Mouse (Mus musculus): ENCODE measurements around the gene P4hb. TPM values are rescaled to one million over a fixed set of nuclear protein-coding genes. Genes with fewer than 3 reads are reported as not detected.

P4hb gene
- polyA plus RNA-seq, 1 experiment from 2014 or later, result 883 TPM

GRCm38 (mm10) chr11:120548214-120548613 is 24.8 kb downstream of the P4hb start:
- H3K27ac ChIP-seq, result no peak overlapping the region

DNA sequence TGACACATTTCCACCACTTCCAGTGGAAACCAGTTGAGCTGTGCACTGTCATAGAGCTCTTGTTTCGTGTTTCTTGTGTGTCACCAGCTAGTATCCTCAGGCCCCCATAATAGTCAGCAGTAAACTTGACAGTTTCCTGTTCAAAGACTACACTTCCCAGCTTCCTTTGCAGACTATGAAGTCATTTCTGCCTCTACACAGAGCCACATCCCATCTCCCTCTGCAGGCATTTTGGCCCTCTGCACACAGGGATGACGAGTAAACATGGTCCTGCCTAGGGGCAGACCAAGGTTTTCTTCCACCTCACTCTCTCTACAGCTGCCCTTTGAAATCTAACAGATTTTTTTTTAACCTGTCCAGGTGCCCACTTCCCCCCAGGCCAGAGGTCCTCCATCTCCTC is 25.6 kb downstream of the P4hb start:
- Histone ChIP-seq H3K36me3 (peaks cover 22% of the 10 kb centered on the region), H3K27ac (no peak overlapping the region), H3K4me1 (peaks cover 27% of the 10 kb centered on the region), H3K27me3 (no peaks in the 10 kb centered on the region), H3K9me3 (no peaks in the 10 kb centered on the region), H3K4me2 (no peak overlapping the region), H3K4me3 (no peak overlapping the region), H3K9ac (no peak overlapping the region)
- WGBS, result 46% methylated on average over 2 of the region's 2 CpGs
- no peak for ATAC-seq (ENCODE audit: borderline replicate concordance, extremely low read depth, low FRiP score, low TSS enrichment)

More at GRCm38 (mm10) chr11:120548214-120548613, 24.8 kb downstream of the P4hb start:
- H3K4me1 ChIP-seq, result peaks cover 27% of the 10 kb centered on the region
- H3K9me3 ChIP-seq, result no peaks in the 10 kb centered on the region
- no peak for ATAC-seq (ENCODE audit: borderline replicate concordance, extremely low read depth, low FRiP score, low TSS enrichment)
- peaks cover 15% of the 10 kb centered on the region for H3K36me3 ChIP-seq
- WGBS, result 70% methylated on average over 3 of the region's 3 CpGs
- peak overlapping the region; percentile 99; the same call in 1 of the 2 replicates for H3K9ac ChIP-seq
- H3K27me3 ChIP-seq, result no peaks in the 10 kb centered on the region
- H3K4me2 ChIP-seq, result peak overlapping the region; percentile 89
- H3K4me3 ChIP-seq, result peak overlapping the region; percentile 95; the same call in 1 of the 2 replicates

DNA sequence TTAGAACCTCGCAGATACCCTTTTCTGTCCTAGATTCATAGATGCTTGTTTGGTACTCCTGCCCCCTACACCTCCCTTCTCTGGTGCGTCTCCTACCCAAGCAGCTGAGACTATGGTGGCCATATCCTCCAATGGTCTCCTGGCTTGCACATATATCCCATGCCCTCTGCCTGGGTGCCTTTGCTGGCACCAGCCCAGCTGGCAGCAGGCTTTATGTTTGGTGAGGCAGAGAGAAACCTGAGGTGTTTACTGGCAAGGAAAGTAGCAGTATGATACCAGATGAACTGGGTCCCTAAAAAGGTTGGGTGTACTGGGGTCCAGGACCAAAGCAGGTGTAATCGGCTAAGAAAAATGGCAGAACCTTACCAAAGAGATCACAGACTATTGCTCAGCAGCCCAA is 27.1 kb downstream of the P4hb start:
- Histone ChIP-seq H3K27me3 (no peaks in the 10 kb centered on the region), H3K4me3 (no peak overlapping the region), H3K9ac (no peak overlapping the region), H3K9me3 (no peaks in the 10 kb centered on the region), H3K27ac (no peak overlapping the region), H3K4me2 (no peak overlapping the region), H3K36me3 (peaks cover 25% of the 10 kb centered on the region), H3K4me1 (peaks cover 27% of the 10 kb centered on the region)
- WGBS, result 91% methylated on average over 3 of the region's 3 CpGs
- no peak for ATAC-seq (ENCODE audit: borderline replicate concordance, extremely low read depth, low FRiP score, low TSS enrichment)

DNA sequence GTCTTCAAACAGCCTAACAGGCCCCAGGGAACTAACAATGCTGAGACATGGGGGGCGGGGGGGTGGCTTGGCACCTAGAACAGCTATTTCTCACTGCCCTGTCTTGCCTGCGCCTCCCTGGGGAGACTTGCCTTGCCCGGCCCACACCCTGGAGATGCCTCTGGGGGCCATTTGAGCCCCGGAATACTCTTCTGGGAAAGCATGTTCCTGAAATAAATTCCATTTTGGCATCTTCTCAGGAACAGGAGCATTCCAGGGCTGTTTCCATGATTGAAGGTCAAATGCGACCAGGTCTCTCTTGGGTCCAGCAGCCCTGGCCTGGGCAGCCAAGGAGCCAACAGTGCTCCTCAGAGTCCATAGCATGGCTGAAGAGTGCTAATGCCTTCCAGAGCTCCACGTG is 30.7 kb downstream of the P4hb start:
- Histone ChIP-seq H3K36me3 (peaks cover 25% of the 10 kb centered on the region), H3K4me2 (no peak overlapping the region), H3K27ac (no peak overlapping the region), H3K9me3 (no peaks in the 10 kb centered on the region), H3K4me1 (peaks cover 28% of the 10 kb centered on the region), H3K4me3 (no peak overlapping the region), H3K9ac (no peak overlapping the region), H3K27me3 (no peaks in the 10 kb centered on the region)
- no peak for ATAC-seq (ENCODE audit: borderline replicate concordance, extremely low read depth, low FRiP score, low TSS enrichment)
- WGBS, result 76% methylated on average over 6 of the region's 6 CpGs

GRCm38 (mm10) chr11:120541907-120542306 is 31.1 kb downstream of the P4hb start:
- no peak overlapping the region for H3K4me2 ChIP-seq
- H3K4me3 ChIP-seq, result no peak overlapping the region
- H3K27me3 ChIP-seq, result no peaks in the 10 kb centered on the region
- peaks cover 25% of the 10 kb centered on the region for H3K36me3 ChIP-seq
- no peak overlapping the region for H3K27ac ChIP-seq
- no peak overlapping the region for H3K9ac ChIP-seq
- H3K9me3 ChIP-seq, result no peaks in the 10 kb centered on the region
- H3K4me1 ChIP-seq, result peaks cover 27% of the 10 kb centered on the region
- ATAC-seq (ENCODE audit: borderline replicate concordance, extremely low read depth, low FRiP score, low TSS enrichment), result no peak
- WGBS, result 39% methylated on average over 4 of the region's 4 CpGs

DNA sequence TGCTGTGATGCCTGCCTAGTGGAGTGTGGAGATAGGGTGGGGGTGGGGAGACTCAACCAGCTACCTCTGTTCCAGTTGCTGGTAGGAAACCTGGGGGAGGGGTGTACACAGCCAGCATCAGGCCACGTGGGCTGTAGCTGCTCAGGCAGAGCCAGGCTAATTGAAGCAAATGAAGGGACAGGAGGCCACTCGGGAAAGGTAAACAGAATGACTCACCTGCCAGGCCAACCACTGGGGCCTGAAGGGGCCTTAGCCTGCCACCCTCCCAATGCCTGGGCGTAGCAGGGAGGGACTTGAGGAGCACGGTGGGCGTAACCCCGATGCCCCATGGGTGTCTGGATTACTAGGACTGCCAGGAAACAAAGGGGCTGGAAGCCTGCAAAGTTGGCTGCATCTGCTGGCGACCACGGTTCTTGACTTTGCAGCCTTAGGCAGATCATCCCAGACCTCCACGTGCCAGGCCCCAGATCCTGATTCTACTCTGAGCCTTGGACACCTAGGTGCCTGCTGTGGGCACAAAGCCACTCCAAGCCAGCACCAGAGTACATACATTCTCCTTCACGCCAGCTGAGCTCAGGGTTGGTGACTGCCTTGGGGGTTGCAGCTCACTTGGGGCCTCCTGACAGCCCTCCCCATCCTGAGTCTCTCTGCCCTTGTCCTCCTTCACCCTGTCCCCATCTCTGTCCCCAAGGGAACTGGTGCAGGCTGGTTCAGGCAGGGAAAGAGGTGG is 33.6 kb downstream of the P4hb start:
- Histone ChIP-seq H3K9me3 (no peaks in the 10 kb centered on the region), H3K36me3 (peaks cover 23% of the 10 kb centered on the region), H3K4me3 (no peak overlapping the region), H3K27me3 (no peaks in the 10 kb centered on the region), H3K9ac (0 out of 2 replicates have a peak overlapping the region, but pooled peaks have one; percentile 9), H3K4me2 (peak overlapping the region; percentile 8; the same call in 1 of the 2 replicates), H3K4me1 (peaks cover 27% of the 10 kb centered on the region), H3K27ac (peak overlapping the region; percentile 84)
- WGBS, result 22% methylated on average over 10 of the region's 10 CpGs
- ATAC-seq (ENCODE audit: borderline replicate concordance, extremely low read depth, low FRiP score, low TSS enrichment), result peak; percentile 70

DNA sequence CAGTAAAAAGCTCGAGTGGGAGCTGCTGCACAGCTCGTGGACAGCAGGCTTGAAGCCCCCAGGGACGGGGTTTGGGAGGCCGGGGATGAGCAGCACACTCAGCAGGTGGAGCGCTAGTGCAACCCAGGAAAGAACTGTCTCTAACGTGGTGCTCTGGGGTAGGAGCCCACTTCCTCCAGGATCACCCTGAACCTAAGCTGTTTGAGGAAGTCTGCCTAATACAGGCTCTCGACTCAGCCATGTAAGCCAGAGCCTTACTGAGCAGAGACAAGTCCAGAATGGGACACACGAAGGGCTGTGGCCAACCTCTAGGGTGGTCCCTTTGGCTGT is 34.1 kb downstream of the P4hb start:
- Histone ChIP-seq H3K9ac (no peak overlapping the region), H3K9me3 (no peaks in the 10 kb centered on the region), H3K27ac (peak overlapping the region; percentile 84), H3K27me3 (0 out of 2 replicates have a peak, but pooled peaks cover 2% of the 10 kb centered on the region), H3K4me2 (no peak overlapping the region), H3K4me1 (peaks cover 27% of the 10 kb centered on the region), H3K36me3 (peaks cover 17% of the 10 kb centered on the region), H3K4me3 (no peak overlapping the region)
- 37% methylated on average over 8 of the region's 8 CpGs for WGBS
- ATAC-seq (ENCODE audit: borderline replicate concordance, extremely low read depth, low FRiP score, low TSS enrichment), result no peak

DNA sequence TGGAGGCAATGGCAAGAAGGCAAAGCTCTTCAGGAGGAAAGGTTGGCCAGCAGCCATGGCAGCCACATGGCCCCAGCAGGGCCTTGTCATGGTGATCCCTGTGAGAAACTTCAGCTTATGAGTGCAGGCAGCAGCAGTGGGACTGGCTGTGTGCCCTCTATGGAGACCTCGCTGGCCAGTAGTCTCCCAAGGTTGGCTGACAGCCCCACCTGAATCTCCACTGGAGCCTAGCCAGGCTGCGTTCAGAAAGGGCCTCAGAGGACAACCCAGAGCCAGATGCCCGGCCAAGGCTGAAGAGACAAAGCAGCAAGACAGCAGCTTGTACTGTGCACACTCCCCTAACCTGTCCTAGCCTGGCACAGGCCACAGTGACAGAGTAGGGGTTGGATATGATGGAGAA is 34.6 kb downstream of the P4hb start:
- H3K36me3 ChIP-seq, result peaks cover 13% of the 10 kb centered on the region
- ATAC-seq (ENCODE audit: borderline replicate concordance, extremely low read depth, low FRiP score, low TSS enrichment), result no peak
- WGBS, result 55% methylated on average over 3 of the region's 3 CpGs
- H3K4me2 ChIP-seq, result no peak overlapping the region
- H3K27ac ChIP-seq, result peak overlapping the region; percentile 84
- no peak overlapping the region for H3K9ac ChIP-seq
- peaks cover 27% of the 10 kb centered on the region for H3K4me1 ChIP-seq
- no peak overlapping the region for H3K4me3 ChIP-seq
- no peaks in the 10 kb centered on the region for H3K9me3 ChIP-seq
- H3K27me3 ChIP-seq, result peaks cover 6% of the 10 kb centered on the region

DNA sequence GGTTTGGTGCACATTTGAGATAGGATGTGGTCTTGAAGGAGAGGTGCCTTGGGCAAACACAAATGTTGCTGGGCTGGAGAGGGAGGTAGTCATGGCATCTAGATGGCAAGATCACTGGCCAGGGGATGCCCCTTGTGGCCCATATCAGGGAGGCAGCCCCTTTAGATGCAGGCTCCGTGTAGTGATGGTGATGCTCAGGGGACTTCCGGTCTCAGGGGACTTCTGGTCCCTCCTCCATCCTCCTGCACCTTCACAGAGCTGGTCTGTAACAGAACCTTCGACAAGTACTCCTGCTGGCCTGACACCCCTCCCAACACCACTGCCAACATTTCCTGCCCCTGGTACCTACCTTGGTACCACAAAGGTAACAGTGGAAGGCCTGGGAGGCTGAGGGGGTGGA is 37.2 kb downstream of the P4hb start:
- Histone ChIP-seq H3K9me3 (no peaks in the 10 kb centered on the region), H3K36me3 (no peaks in the 10 kb centered on the region), H3K4me2 (no peak overlapping the region), H3K27me3 (peaks cover 33% of the 10 kb centered on the region), H3K27ac (no peak overlapping the region), H3K4me3 (no peak overlapping the region), H3K4me1 (peaks cover 33% of the 10 kb centered on the region), H3K9ac (no peak overlapping the region)
- ATAC-seq (ENCODE audit: borderline replicate concordance, extremely low read depth, low FRiP score, low TSS enrichment), result no peak
- WGBS, result 69% methylated on average over 3 of the region's 3 CpGs

DNA sequence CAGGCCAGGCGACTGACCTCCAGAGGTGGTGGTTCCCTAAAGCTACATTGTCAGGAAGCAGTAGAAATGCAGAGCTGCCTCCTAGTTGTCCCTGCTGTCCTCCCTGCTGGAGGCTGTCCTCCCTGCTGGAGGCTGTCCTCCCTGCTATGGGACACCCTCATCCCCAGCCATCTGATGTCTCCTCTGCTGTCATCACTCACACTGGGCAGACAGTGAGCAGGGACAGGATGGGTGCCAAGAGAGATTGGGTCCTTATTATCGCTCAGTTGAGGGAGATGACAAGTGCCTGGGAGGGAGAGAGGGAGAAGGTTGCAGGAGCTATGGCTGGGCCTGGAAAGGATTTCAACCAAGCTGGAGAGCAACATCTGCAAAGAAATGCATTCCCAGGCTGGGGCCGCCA is 37.9 kb downstream of the P4hb start:
- no peaks in the 10 kb centered on the region for H3K9me3 ChIP-seq
- no peaks in the 10 kb centered on the region for H3K36me3 ChIP-seq
- ATAC-seq (ENCODE audit: borderline replicate concordance, extremely low read depth, low FRiP score, low TSS enrichment), result no peak
- peaks cover 40% of the 10 kb centered on the region for H3K27me3 ChIP-seq
- no peak overlapping the region for H3K9ac ChIP-seq
- no peak overlapping the region for H3K4me3 ChIP-seq
- no peak overlapping the region for H3K27ac ChIP-seq
- peaks cover 32% of the 10 kb centered on the region for H3K4me1 ChIP-seq
- WGBS, result 59% methylated on average over 3 of the region's 3 CpGs
- no peak overlapping the region for H3K4me2 ChIP-seq

DNA sequence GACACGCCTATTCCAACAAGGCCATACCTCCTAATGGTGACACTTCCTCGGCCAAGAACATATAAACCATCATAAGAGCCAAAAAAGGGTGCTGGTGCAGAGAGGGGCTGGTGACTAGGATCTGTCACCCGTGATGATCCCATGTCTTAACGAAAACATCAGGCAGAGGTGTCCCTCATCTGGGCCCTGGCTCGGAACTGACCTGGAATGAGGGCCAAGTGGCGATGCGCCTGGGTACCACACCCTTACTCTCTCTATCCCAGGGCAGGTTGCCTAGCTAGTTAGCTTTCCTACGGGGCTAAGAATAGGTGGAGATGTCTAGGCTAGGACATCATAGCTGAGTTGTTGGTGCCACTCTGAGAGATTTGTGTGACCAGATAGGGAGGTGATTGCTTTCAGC is 39.0 kb downstream of the P4hb start:
- Histone ChIP-seq H3K4me3 (no peak overlapping the region), H3K4me1 (peaks cover 22% of the 10 kb centered on the region), H3K27me3 (peaks cover 50% of the 10 kb centered on the region), H3K9ac (no peak overlapping the region), H3K36me3 (no peaks in the 10 kb centered on the region), H3K9me3 (no peaks in the 10 kb centered on the region), H3K4me2 (no peak overlapping the region), H3K27ac (no peak overlapping the region)
- no peak for ATAC-seq (ENCODE audit: borderline replicate concordance, extremely low read depth, low FRiP score, low TSS enrichment)
- 77% methylated on average over 8 of the region's 8 CpGs for WGBS

DNA sequence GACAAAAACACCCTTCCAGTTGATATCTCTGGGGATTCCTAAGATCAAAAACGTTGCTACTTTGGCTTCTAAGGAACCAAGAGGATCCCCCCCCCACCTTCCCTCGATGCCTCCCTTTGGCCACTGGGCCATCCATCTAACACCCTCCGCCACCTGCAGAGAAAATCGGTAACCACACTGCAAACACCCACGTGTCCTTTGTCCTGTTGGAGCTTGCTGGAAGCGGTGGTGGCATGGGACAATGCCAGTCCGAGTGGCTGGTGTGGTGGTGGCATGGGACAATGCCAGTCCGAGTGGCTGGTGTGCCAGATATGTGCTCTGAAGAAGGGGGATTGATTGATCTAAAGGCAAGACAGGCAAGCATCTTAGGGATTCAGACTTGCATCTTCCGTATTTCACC is 41.4 kb downstream of the P4hb start:
- Histone ChIP-seq H3K9me3 (no peaks in the 10 kb centered on the region), H3K4me3 (no peak overlapping the region), H3K27ac (no peak overlapping the region), H3K9ac (no peak overlapping the region), H3K4me1 (peaks cover 11% of the 10 kb centered on the region), H3K4me2 (no peak overlapping the region), H3K27me3 (peaks cover 65% of the 10 kb centered on the region), H3K36me3 (no peaks in the 10 kb centered on the region)
- no peak for ATAC-seq (ENCODE audit: borderline replicate concordance, extremely low read depth, low FRiP score, low TSS enrichment)
- 22% methylated on average over 9 of the region's 9 CpGs for WGBS

Measured in lung, embryonic 15.5 days (tissue).